Mouse (Mus musculus) liver, postnatal 0 days (tissue): ENCODE results near the gene Cdkl1. TPM values are rescaled to one million over a fixed set of nuclear protein-coding genes. Genes with fewer than 3 reads are reported as not detected.

Source experiments
- ATAC-seq: fragments of 200-750 bp; cut with Nextera tagmentation; 2 replicates; pipeline ENCODE4 v1.8.0; 2017; ENCODE audit warnings: mild to moderate bottlenecking, moderate library complexity
- DNase-seq: peaks from one replicate; pipeline ENCODE4 v3.0.0-alpha.2; 2016
- H3K27ac ChIP-seq: fragments of 300-500 bp; sonication (generic); 2 replicates; pipeline ENCODE4 v1.5.1; 2014; ENCODE audit warnings: antibody characterized with exemption, moderate library complexity, mild to moderate bottlenecking, low read depth
- H3K27me3 ChIP-seq: fragments of 300-500 bp; sonication (generic); 2 replicates; pipeline ENCODE4 v1.6.1; 2014; ENCODE audit warnings: low read length, control low read depth, mixed read lengths; ENCODE audit not compliant: insufficient read depth
- H3K36me3 ChIP-seq: fragments of 300-500 bp; sonication (generic); replicated peaks from 2 replicates; pipeline ENCODE4 v1.6.1; 2014; ENCODE audit warnings: mild to moderate bottlenecking, control low read depth, low read length, moderate library complexity, mixed read lengths; ENCODE audit not compliant: insufficient read depth
- H3K4me1 ChIP-seq: fragments of 300-500 bp; sonication (generic); 2 replicates; pipeline ENCODE4 v1.6.1; 2014; ENCODE audit warnings: antibody characterized with exemption, mild to moderate bottlenecking, control low read depth; ENCODE audit not compliant: insufficient read depth
- H3K4me2 ChIP-seq: fragments of 300-500 bp; sonication (generic); 2 replicates; pipeline ENCODE4 v1.6.1; 2014; ENCODE audit warnings: low read depth, mild to moderate bottlenecking, low read length, moderate library complexity, mixed read lengths
- H3K4me3 ChIP-seq: fragments of 300-500 bp; sonication (generic); 2 replicates; pipeline ENCODE4 v1.5.1; 2014; ENCODE audit warnings: low read depth, low read length
- H3K9ac ChIP-seq: fragments of 300-500 bp; sonication (generic); replicated peaks from 2 replicates; pipeline ENCODE4 v1.6.1; 2014; ENCODE audit warnings: mild to moderate bottlenecking, moderate library complexity
- H3K9me3 ChIP-seq: fragments of 300-500 bp; sonication (generic); 2 replicates; pipeline ENCODE4 v1.6.1; 2016; ENCODE audit warnings: mild to moderate bottlenecking, control low read depth, low read length, mixed read lengths
- CTCF ChIP-seq: sonication (generic); IDR thresholded peaks from 2 replicates; pipeline ENCODE4 v1.5.1; 2016; ENCODE audit warnings: antibody characterized with exemption, low read depth
- EP300 ChIP-seq: IDR thresholded peaks from 2 replicates; pipeline ENCODE4 v1.6.1; 2016; ENCODE audit warnings: antibody characterized with exemption, low read depth, mild to moderate bottlenecking
- WGBS: fragments of 180-500 bp; shearing (Covaris S2); extraction: QIAGEN DNeasy Blood & Tissue Kit; methylation state at CpG from one replicate; pipeline ENCODE4 v1.1.7; 2014; ENCODE audit not compliant: insufficient replicate concordance; 5-methylcytosine and 5-hydroxymethylcytosine counted together
- polyA plus RNA-seq: library from polyadenylated mRNA; unstranded; fragments of >200 nt; fragmentation: Nextera tagmentation; extraction: Ambion mirVana; gene quantifications from 2 replicates; pipeline ENCODE4 v1.2.1, GENCODE M21; 2015

The Cdkl1 gene
- polyA plus RNA-seq, 1 experiment from 2014 or later = 2.2 TPM

GRCm38 (mm10) chr12:69765543-69765942, 25.5 kb downstream of the Cdkl1 start:
- no peak for DNase-seq
- ATAC-seq = no peak

DNA sequence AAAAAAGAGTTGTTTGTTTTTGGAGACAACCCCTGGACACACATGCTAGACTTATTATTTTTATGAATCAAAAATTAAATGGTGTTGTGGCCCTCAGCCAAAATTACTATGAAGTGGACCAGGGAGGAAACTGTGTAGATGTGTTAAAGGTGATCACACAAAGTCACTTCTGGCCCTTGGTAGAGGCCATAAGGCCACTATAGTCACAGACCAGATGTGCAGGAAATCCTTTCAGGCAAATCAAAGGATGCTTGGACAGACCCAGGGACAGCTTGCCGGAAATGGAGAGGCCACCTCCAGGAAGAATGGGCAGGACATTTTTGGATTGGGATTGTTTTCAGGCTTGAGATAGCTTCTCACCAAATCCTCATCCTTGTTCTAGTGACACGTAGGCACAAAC, 29.5 kb downstream of the Cdkl1 start:
- no peak for DNase-seq
- peaks cover 27% of the 10 kb centered on the region for H3K4me1 ChIP-seq
- no peak overlapping the region for H3K4me2 ChIP-seq
- no peaks in the 10 kb centered on the region for H3K36me3 ChIP-seq
- no peak for ATAC-seq
- H3K9ac ChIP-seq = no peak overlapping the region
- H3K9me3 ChIP-seq = no peaks in the 10 kb centered on the region
- 88% methylated on average over 2 of the region's 2 CpGs for WGBS
- TF ChIP-seq EP300 (peak; percentile 34; the same call in 1 of the 2 replicates), CTCF (no peak)
- no peaks in the 10 kb centered on the region for H3K27me3 ChIP-seq
- H3K4me3 ChIP-seq = no peak overlapping the region
- H3K27ac ChIP-seq = no peak overlapping the region

More at GRCm38 (mm10) chr12:69765543-69765942, 25.5 kb downstream of the Cdkl1 start:
- no peak overlapping the region for H3K4me2 ChIP-seq
- no peaks in the 10 kb centered on the region for H3K9me3 ChIP-seq
- TF ChIP-seq EP300 (no peak), CTCF (no peak)
- WGBS = 75% methylated on average over 9 of the region's 9 CpGs
- H3K4me1 ChIP-seq = peaks cover 14% of the 10 kb centered on the region
- no peak overlapping the region for H3K27ac ChIP-seq
- H3K36me3 ChIP-seq = no peaks in the 10 kb centered on the region
- no peak overlapping the region for H3K4me3 ChIP-seq
- no peak overlapping the region for H3K9ac ChIP-seq
- no peaks in the 10 kb centered on the region for H3K27me3 ChIP-seq

DNA sequence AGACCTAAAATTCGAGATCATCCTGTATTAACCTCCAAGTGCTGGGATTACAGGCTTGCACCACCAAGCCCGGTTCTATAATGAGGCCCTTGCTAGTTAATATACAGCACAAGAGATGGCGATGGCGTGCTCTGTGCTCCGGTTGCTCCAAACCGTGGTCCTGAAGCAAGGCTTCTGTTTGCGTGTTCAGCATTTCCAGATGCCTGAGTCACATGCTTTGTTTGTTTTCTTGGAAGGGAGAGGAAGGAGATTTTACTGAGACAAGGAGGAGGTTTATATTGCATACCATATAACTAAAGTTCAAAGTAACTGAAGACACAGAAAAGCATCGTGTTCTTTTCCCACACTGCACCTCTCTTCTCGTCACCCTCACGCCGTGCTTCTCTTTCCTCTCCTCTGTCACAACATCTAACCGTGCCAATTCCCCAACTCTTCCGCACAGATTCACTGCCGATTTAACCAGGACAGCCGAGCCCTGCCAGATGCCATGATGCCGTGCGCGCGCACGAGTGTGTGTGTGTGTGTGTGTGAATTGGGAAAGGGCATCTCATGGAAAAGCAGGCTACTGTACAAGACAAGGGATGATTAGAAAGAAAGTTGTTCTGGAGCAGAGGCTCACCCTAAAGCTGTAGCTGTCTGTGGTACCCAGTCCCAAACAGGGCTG, 30.2 kb downstream of the Cdkl1 start:
- Histone ChIP-seq H3K4me3 (no peak overlapping the region), H3K36me3 (no peaks in the 10 kb centered on the region), H3K27me3 (no peaks in the 10 kb centered on the region), H3K4me2 (no peak overlapping the region), H3K9me3 (no peaks in the 10 kb centered on the region), H3K27ac (peak overlapping the region; percentile 99; the same call in 1 of the 2 replicates), H3K4me1 (peaks cover 24% of the 10 kb centered on the region), H3K9ac (no peak overlapping the region)
- TF ChIP-seq CTCF = no peak
- no peak for TF ChIP-seq EP300
- 89% methylated on average over 20 of the region's 20 CpGs for WGBS
- ATAC-seq = no peak
- DNase-seq = no peak

DNA sequence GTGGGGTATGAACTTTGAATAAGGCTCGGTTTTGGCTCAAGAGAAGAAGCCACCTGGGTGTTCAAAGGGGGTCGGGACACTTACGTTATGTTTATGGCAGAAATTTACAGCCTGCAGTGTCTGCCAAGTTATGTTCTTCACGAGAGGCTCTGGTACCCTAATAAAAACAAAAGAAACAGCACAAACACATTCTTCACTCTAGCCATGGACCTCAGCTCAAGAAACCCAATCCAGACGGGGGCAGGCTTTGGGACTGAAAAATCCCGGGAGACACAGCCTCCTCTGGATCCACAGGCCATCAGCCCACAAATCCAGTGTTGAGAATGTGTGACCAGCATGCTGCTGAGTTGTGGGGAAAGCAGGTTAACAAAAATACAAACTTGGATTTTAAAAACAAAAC, 31.1 kb downstream of the Cdkl1 start:
- Histone ChIP-seq H3K27me3 (no peaks in the 10 kb centered on the region), H3K4me2 (no peak overlapping the region), H3K9me3 (no peaks in the 10 kb centered on the region), H3K9ac (peak overlapping the region; percentile 64), H3K36me3 (no peaks in the 10 kb centered on the region), H3K4me3 (no peak overlapping the region), H3K4me1 (peaks cover 22% of the 10 kb centered on the region; the same call in 1 of the 2 replicates), H3K27ac (peak overlapping the region; percentile 99)
- TF ChIP-seq CTCF = no peak
- TF ChIP-seq EP300 = no peak
- ATAC-seq (no peak), DNase-seq (no peak)
- 60% methylated on average over 6 of the region's 6 CpGs for WGBS

- DNase-seq (peak; percentile 74), ATAC-seq (peak; percentile 71)
- no peaks in the 10 kb centered on the region for H3K27me3 ChIP-seq
- H3K4me2 ChIP-seq = peak overlapping the region; percentile 69
- H3K36me3 ChIP-seq = no peaks in the 10 kb centered on the region
- H3K9me3 ChIP-seq = no peaks in the 10 kb centered on the region
- peak overlapping the region; percentile 15; the same call in 1 of the 2 replicates for H3K4me3 ChIP-seq
- H3K4me1 ChIP-seq = peaks cover 22% of the 10 kb centered on the region; the same call in 1 of the 2 replicates
- WGBS = 22% methylated on average over 7 of the region's 7 CpGs
- peak overlapping the region; percentile 64 for H3K9ac ChIP-seq
- peak overlapping the region; percentile 99 for H3K27ac ChIP-seq
- TF ChIP-seq CTCF (no peak), EP300 (peak; percentile 96)
These were observed 31.7 kb downstream of the Cdkl1 start for GRCm38 (mm10) chr12:69759267-69759885.
